Mouse (Mus musculus) myocyte (in vitro differentiated cells): ENCODE measurements at regions not wholly inside any gene's neighbourhood (a gene's known extent, or its start where the extent isn't known, plus 50 kb on each side); places are given as distances from the start of the nearest gene placed in this dataset.
A peak's percentile ranks its signal among the peaks of the same experiment; 100 is the strongest.

Source experiments
- H3K27me3 ChIP-seq: one replicate; pipeline ENCODE4 v1.6.1; 2011; ENCODE audit not compliant: control insufficient read depth, insufficient read depth, insufficient read length
- H3K36me3 ChIP-seq: one replicate; pipeline ENCODE4 v1.6.1; 2011; ENCODE audit not compliant: control insufficient read depth, insufficient read depth
- H3K4me2 ChIP-seq: one replicate; pipeline ENCODE4 v1.6.1; 2011; ENCODE audit warnings: low read depth, control low read depth
- H3K4me3 ChIP-seq: one replicate; pipeline ENCODE4 v1.5.1; 2011; ENCODE audit warnings: mild to moderate bottlenecking, control low read depth, moderate library complexity
- H3K79me2 ChIP-seq: one replicate; pipeline ENCODE4 v1.6.1; 2011; ENCODE audit not compliant: control insufficient read depth, insufficient read depth
- H3ac ChIP-seq: one replicate; pipeline ENCODE4 v1.6.1; 2011; ENCODE audit not compliant: control insufficient read depth, insufficient read length
- CEBPB ChIP-seq: IDR thresholded peaks from 2 replicates; pipeline ENCODE4 v1.6.1; 2011; ENCODE audit warnings: mild to moderate bottlenecking, moderate library complexity; ENCODE audit not compliant: poor library complexity, insufficient read depth, severe bottlenecking
- E2F4 ChIP-seq: IDR thresholded peaks from one replicate; pipeline ENCODE4 v1.6.1; 2011; ENCODE audit warnings: mild to moderate bottlenecking, control low read depth, moderate library complexity; ENCODE audit not compliant: insufficient read depth
- MAX ChIP-seq: IDR thresholded peaks from one replicate; pipeline ENCODE4 v1.6.1; 2011; ENCODE audit warnings: low read depth, mild to moderate bottlenecking, control low read depth
- MYOD1 ChIP-seq, 3 experiments: IDR thresholded peaks; one replicate each; pipeline ENCODE4 v1.6.1; 2011; ENCODE audit warnings: control low read depth in 2 of 3, low read depth in 2 of 3, mild to moderate bottlenecking in 2 of 3, moderate library complexity in 1 of 3; ENCODE audit not compliant: insufficient read length in 2 of 3, control insufficient read depth in 1 of 3
- MYOG ChIP-seq, 3 experiments: IDR thresholded peaks; one replicate each; pipeline ENCODE4 v1.6.1; 2011; ENCODE audit warnings: control low read depth in 2 of 3, low read depth in 2 of 3, mild to moderate bottlenecking in 2 of 3; ENCODE audit not compliant: insufficient read length in 2 of 3, control insufficient read depth in 1 of 3, insufficient read depth in 1 of 3
- POLR2A ChIP-seq: IDR thresholded peaks from one replicate; pipeline ENCODE4 v1.6.1; 2011; ENCODE audit warnings: low read depth, mild to moderate bottlenecking, control low read depth, moderate library complexity; ENCODE audit not compliant: insufficient read length
- POLR2AphosphoS2 ChIP-seq: IDR thresholded peaks from one replicate; pipeline ENCODE4 v1.6.1; 2011; ENCODE audit warnings: low read depth, control low read depth; ENCODE audit not compliant: insufficient read length
- REST ChIP-seq: IDR thresholded peaks from one replicate; pipeline ENCODE4 v1.6.1; 2011; ENCODE audit warnings: mild to moderate bottlenecking, control low read depth, moderate library complexity; ENCODE audit not compliant: insufficient read depth, insufficient read length
- SRF ChIP-seq: IDR thresholded peaks from one replicate; pipeline ENCODE4 v1.6.1; 2011; ENCODE audit warnings: low read depth; ENCODE audit not compliant: control insufficient read depth, insufficient read length
- TCF12 ChIP-seq: IDR thresholded peaks from one replicate; pipeline ENCODE4 v1.6.1; 2011; ENCODE audit warnings: mild to moderate bottlenecking, control low read depth; ENCODE audit not compliant: poor library complexity, insufficient read depth, severe bottlenecking
- TCF3 ChIP-seq: IDR thresholded peaks from one replicate; pipeline ENCODE4 v1.6.1; 2011; ENCODE audit warnings: low read depth, control low read depth; ENCODE audit not compliant: insufficient read length
- USF1 ChIP-seq: IDR thresholded peaks from one replicate; pipeline ENCODE4 v1.6.1; 2011; ENCODE audit warnings: low read depth, mild to moderate bottlenecking, control low read depth, moderate library complexity

GRCm38 (mm10) chr7:36150871-36151560 is 348.2 kb upstream of the Zfp507 start:
- TF ChIP-seq CEBPB (no peak), POLR2AphosphoS2 (no peak), SRF (no peak), USF1 (no peak), MYOG (IDR thresholded peaks at IDR 0.05; ENCODE audit: control insufficient read depth in 1 of 3, insufficient read depth in 1 of 3, insufficient read length in 2 of 3, low read depth in 2 of 3) (no peak), TCF12 (no peak), MAX (no peak), POLR2A (no peak), REST (no peak), MYOD1 (IDR thresholded peaks at IDR 0.05; ENCODE audit: control insufficient read depth in 1 of 3, insufficient read length in 2 of 3, low read depth in 2 of 3) (no peak), E2F4 (no peak), TCF3 (no peak)
- no peaks in the 10 kb centered on the region for H3K79me2 ChIP-seq
- no peak overlapping the region for H3ac ChIP-seq
- H3K27me3 ChIP-seq = no peaks in the 10 kb centered on the region
- H3K4me3 ChIP-seq = no peak overlapping the region
- no peaks in the 10 kb centered on the region for H3K36me3 ChIP-seq
- H3K4me2 ChIP-seq = no peak overlapping the region

GRCm38 (mm10) chr7:36136571-36136970 is 333.8 kb upstream of the Zfp507 start:
- no peaks in the 10 kb centered on the region for H3K36me3 ChIP-seq
- no peak overlapping the region for H3K4me3 ChIP-seq
- no peaks in the 10 kb centered on the region for H3K27me3 ChIP-seq
- TF ChIP-seq CEBPB = no peak
- no peak for TF ChIP-seq MAX
- TF ChIP-seq MYOG (IDR thresholded peaks at IDR 0.05; ENCODE audit: control insufficient read depth in 1 of 3, insufficient read depth in 1 of 3, insufficient read length in 2 of 3, low read depth in 2 of 3) = no peak
- TF ChIP-seq MYOD1 (IDR thresholded peaks at IDR 0.05; ENCODE audit: control insufficient read depth in 1 of 3, insufficient read length in 2 of 3, low read depth in 2 of 3) = no peak
- no peak for TF ChIP-seq POLR2A
- no peak for TF ChIP-seq REST
- TF ChIP-seq TCF3 = no peak
- TF ChIP-seq SRF = no peak
- no peak overlapping the region for H3K4me2 ChIP-seq
- no peak overlapping the region for H3ac ChIP-seq
- no peaks in the 10 kb centered on the region for H3K79me2 ChIP-seq

GRCm38 (mm10) chr7:36134557-36134956 is 331.8 kb upstream of the Zfp507 start:
- no peak overlapping the region for H3K4me2 ChIP-seq
- no peaks in the 10 kb centered on the region for H3K27me3 ChIP-seq
- H3ac ChIP-seq = no peak overlapping the region
- TF ChIP-seq MYOD1 (IDR thresholded peaks at IDR 0.05; ENCODE audit: control insufficient read depth in 1 of 3, insufficient read length in 2 of 3, low read depth in 2 of 3) = no peak
- TF ChIP-seq TCF12 = no peak
- no peak for TF ChIP-seq SRF
- TF ChIP-seq POLR2AphosphoS2 = no peak
- TF ChIP-seq POLR2A = no peak
- TF ChIP-seq CEBPB = no peak
- no peak for TF ChIP-seq REST
- no peak for TF ChIP-seq USF1
- no peak for TF ChIP-seq TCF3
- TF ChIP-seq MAX = no peak
- no peak for TF ChIP-seq E2F4
- no peak for TF ChIP-seq MYOG (IDR thresholded peaks at IDR 0.05; ENCODE audit: control insufficient read depth in 1 of 3, insufficient read depth in 1 of 3, insufficient read length in 2 of 3, low read depth in 2 of 3)
- H3K4me3 ChIP-seq = no peak overlapping the region
- no peaks in the 10 kb centered on the region for H3K36me3 ChIP-seq
- no peaks in the 10 kb centered on the region for H3K79me2 ChIP-seq

- no peak overlapping the region for H3K4me3 ChIP-seq
- no peaks in the 10 kb centered on the region for H3K27me3 ChIP-seq
- H3K79me2 ChIP-seq = no peaks in the 10 kb centered on the region
- no peak overlapping the region for H3ac ChIP-seq
- peak overlapping the region; percentile 44 for H3K4me2 ChIP-seq
- TF ChIP-seq POLR2A (no peak), MYOG (IDR thresholded peaks at IDR 0.05; ENCODE audit: control insufficient read depth in 1 of 3, insufficient read depth in 1 of 3, insufficient read length in 2 of 3, low read depth in 2 of 3) (no peak), TCF3 (no peak), REST (no peak), SRF (no peak), CEBPB (no peak), E2F4 (no peak), MAX (no peak), POLR2AphosphoS2 (no peak), TCF12 (no peak), MYOD1 (IDR thresholded peaks at IDR 0.05; ENCODE audit: control insufficient read depth in 1 of 3, insufficient read length in 2 of 3, low read depth in 2 of 3) (no peak), USF1 (no peak)
- no peaks in the 10 kb centered on the region for H3K36me3 ChIP-seq
Observed at GRCm38 (mm10) chr7:36133658-36134143, 330.9 kb upstream of the Zfp507 start.
